Comparison of ENCODE assay signal across 8 mouse cellular contexts in genomic region chr6:40235793-40236470, GRCm38 (mm10).
DNase-seq lines count a peak whose midpoint lies in the region; ATAC-seq and TF ChIP-seq lines count a peak whose summit lies in the region.

No protein-coding gene starts in this region.

- H3K4me2 ChIP-seq in forebrain, postnatal 0 days (ENCODE audit: low read depth), result no peak overlapping the region
- H3K4me2 ChIP-seq in intestine, embryonic 15.5 days (replicated peaks), result no peak overlapping the region
- H3K4me2 ChIP-seq in limb, embryonic 11.5 days (ENCODE audit: low read depth, severe bottlenecking), result no peak overlapping the region

- no peak for ATAC-seq in monocyte, adult 5-6 weeks (replicated peaks; ENCODE audit: insufficient number of reproducible peaks, low FRiP score, low TSS enrichment, poor library complexity, severe bottlenecking)
- peak; percentile 46; the same call in 1 of the 2 replicates for ATAC-seq in forebrain, postnatal 0 days
- 0 out of 2 replicates have a peak, but pooled peaks have one; percentile 47 for ATAC-seq in intestine, embryonic 15.5 days
- no peak for ATAC-seq in limb, embryonic 11.5 days (ENCODE audit: insufficient number of reproducible peaks, low FRiP score, low TSS enrichment, low read depth)

- no peaks in the 10 kb centered on the region for H3K36me3 ChIP-seq in forebrain, postnatal 0 days (ENCODE audit: insufficient read depth)
- no peaks in the 10 kb centered on the region for H3K36me3 ChIP-seq in intestine, embryonic 15.5 days
- H3K36me3 ChIP-seq in limb, embryonic 11.5 days (ENCODE audit: control insufficient read depth, insufficient read depth, low read length), result no peaks in the 10 kb centered on the region

- H3K9ac ChIP-seq in forebrain, postnatal 0 days, result no peak overlapping the region
- no peak overlapping the region for H3K9ac ChIP-seq in intestine, embryonic 15.5 days
- no peak overlapping the region for H3K9ac ChIP-seq in limb, embryonic 11.5 days (ENCODE audit: low read length)

- H3K4me3 ChIP-seq in forebrain, postnatal 0 days (ENCODE audit: low read depth, low read length), result no peak overlapping the region
- H3K4me3 ChIP-seq in intestine, embryonic 15.5 days (replicated peaks), result no peak overlapping the region
- H3K4me3 ChIP-seq in limb, embryonic 11.5 days (ENCODE audit: low read depth, low read length), result no peak overlapping the region

- WGBS in forebrain, postnatal 0 days, result 43% methylated on average over 10 of the region's 10 CpGs
- WGBS in intestine, embryonic 15.5 days, result 32% methylated on average over 10 of the region's 10 CpGs
- 43% methylated on average over 10 of the region's 10 CpGs for WGBS in limb, embryonic 11.5 days

- H3K27me3 ChIP-seq in forebrain, postnatal 0 days (ENCODE audit: insufficient read depth, low read length), result no peaks in the 10 kb centered on the region
- 0 out of 2 replicates have a peak, but pooled peaks cover 2% of the 10 kb centered on the region for H3K27me3 ChIP-seq in intestine, embryonic 15.5 days (replicated peaks)
- no peaks in the 10 kb centered on the region for H3K27me3 ChIP-seq in limb, embryonic 11.5 days (ENCODE audit: control insufficient read depth, insufficient read depth, low read length)

- no peaks in the 10 kb centered on the region for H3K9me3 ChIP-seq in forebrain, postnatal 0 days (ENCODE audit: low read length)
- no peaks in the 10 kb centered on the region for H3K9me3 ChIP-seq in intestine, embryonic 15.5 days
- no peaks in the 10 kb centered on the region for H3K9me3 ChIP-seq in limb, embryonic 11.5 days (ENCODE audit: control insufficient read depth, low read length)

- no peak overlapping the region for H3K27ac ChIP-seq in forebrain, postnatal 0 days (ENCODE audit: low read depth, low read length)
- no peak overlapping the region for H3K27ac ChIP-seq in intestine, embryonic 15.5 days
- H3K27ac ChIP-seq in limb, embryonic 11.5 days (replicated peaks; ENCODE audit: low read depth, low read length), result no peak overlapping the region

- DNase-seq in monocyte, adult 2 months (ENCODE audit: low read depth in 1 of 2, low spot score in 2 of 2), result peak; percentile 13 to 30
- peak; percentile 45 for DNase-seq in c-Kit-positive CD71-positive TER-119-negative erythroid progenitor cells, embryonic 14.5 days (ENCODE audit: low read depth)
- DNase-seq in forebrain, postnatal 0 days, result peak; percentile 88
- peak; percentile 89 for DNase-seq in limb, embryonic 11.5 days (ENCODE audit: low spot score)
- DNase-seq in retina, adult 2 months (ENCODE audit: low read depth, low spot score), result peak; percentile 42
- peak; percentile 69 for DNase-seq in thymus, postnatal 25 days

- H3K4me1 ChIP-seq in forebrain, postnatal 0 days (ENCODE audit: insufficient read depth), result peaks cover 7% of the 10 kb centered on the region; the same call in 1 of the 2 replicates
- H3K4me1 ChIP-seq in intestine, embryonic 15.5 days (replicated peaks), result no peaks in the 10 kb centered on the region
- H3K4me1 ChIP-seq in limb, embryonic 11.5 days (ENCODE audit: control insufficient read depth, insufficient read depth, low read length), result no peaks in the 10 kb centered on the region

- TF ChIP-seq CTCF in forebrain, postnatal 0 days (IDR thresholded peaks at IDR 0.05; ENCODE audit: low read depth), result peak; percentile 90

Comparison
In these comparisons a context has a peak if more than half of its experiments do, and no peak if none do; other contexts are left out.
1. DNase-seq: peak in every context shown above with its lines; median percentile 89 in limb, embryonic 11.5 days; 88 in forebrain, postnatal 0 days; 69 in thymus, postnatal 25 days; 45 in c-Kit-positive CD71-positive TER-119-negative erythroid progenitor cells, embryonic 14.5 days; 42 in retina, adult 2 months; 22 in monocyte, adult 2 months.
2. ATAC-seq: peak in forebrain, postnatal 0 days (single experiment) and intestine, embryonic 15.5 days (single experiment); none in monocyte, adult 5-6 weeks (single experiment) and limb, embryonic 11.5 days (single experiment).